Mouse (Mus musculus): ENCODE measurements at regions not wholly inside any gene's neighbourhood (a gene's known extent, or its start where the extent isn't known, plus 50 kb on each side); places are given as distances from the start of the nearest gene placed in this dataset.

GRCm38 (mm10) chr2:170244108-170244507 is 96.2 kb upstream of the Zfp217 start:
- Histone ChIP-seq H3K4me1 (ENCODE audit: insufficient read depth, low read depth, low read length) (peaks cover 16% of the 10 kb centered on the region), H3K4me3 (ENCODE audit: low read depth, low read length) (no peak overlapping the region), H3K9me3 (replicated peaks) (no peaks in the 10 kb centered on the region), H3K36me3 (replicated peaks) (no peaks in the 10 kb centered on the region), H3K27me3 (ENCODE audit: insufficient read depth, low read length) (peaks cover 30% of the 10 kb centered on the region)
- no peak for DNase-seq (ENCODE audit: low spot score)
- no peak for TF ChIP-seq POLR2AphosphoS5 (IDR thresholded peaks at IDR 0.05; ENCODE audit: insufficient replicate concordance, low read depth, low read length)
- no peak for TF ChIP-seq GATA1 (IDR thresholded peaks at IDR 0.05; ENCODE audit: borderline replicate concordance, low read length)
- TF ChIP-seq GATA2 (IDR thresholded peaks at IDR 0.05; ENCODE audit: borderline replicate concordance, low read depth, low read length), result no peak
- no peak for ATAC-seq (ENCODE audit: extremely low read depth, insufficient number of reproducible peaks, low FRiP score, poor library complexity, severe bottlenecking)

- H3K4me1 ChIP-seq (ENCODE audit: insufficient read depth, low read depth, low read length), result peaks cover 17% of the 10 kb centered on the region
- H3K27me3 ChIP-seq (ENCODE audit: insufficient read depth, low read length), result peaks cover 4% of the 10 kb centered on the region; the same call in 1 of the 2 replicates
- H3K36me3 ChIP-seq (replicated peaks), result no peaks in the 10 kb centered on the region
- ATAC-seq (ENCODE audit: extremely low read depth, insufficient number of reproducible peaks, low FRiP score, poor library complexity, severe bottlenecking) (peak; percentile 65), DNase-seq (ENCODE audit: low spot score) (no peak)
- H3K4me3 ChIP-seq (ENCODE audit: low read depth, low read length), result no peak overlapping the region
- no peaks in the 10 kb centered on the region for H3K9me3 ChIP-seq (replicated peaks)
- TF ChIP-seq CTCF (IDR thresholded peaks at IDR 0.05; ENCODE audit: low read depth, low read length) (peak; percentile 24; the same call in 1 of the 2 replicates), TAL1 (conservative IDR thresholded peaks at IDR 0.05; ENCODE audit: low read depth, low read length) (no peak), GATA1 (IDR thresholded peaks at IDR 0.05; ENCODE audit: borderline replicate concordance, low read length) (no peak)
Observed at GRCm38 (mm10) chr2:170237959-170238358, 90.1 kb upstream of the Zfp217 start.

- no peaks in the 10 kb centered on the region for H3K36me3 ChIP-seq (replicated peaks)
- TF ChIP-seq CTCF (IDR thresholded peaks at IDR 0.05; ENCODE audit: low read depth, low read length) (no peak), TAL1 (conservative IDR thresholded peaks at IDR 0.05; ENCODE audit: low read depth, low read length) (no peak), POLR2AphosphoS5 (IDR thresholded peaks at IDR 0.05; ENCODE audit: insufficient replicate concordance, low read depth, low read length) (no peak), GATA2 (IDR thresholded peaks at IDR 0.05; ENCODE audit: borderline replicate concordance, low read depth, low read length) (no peak)
- no peak for ATAC-seq (ENCODE audit: extremely low read depth, insufficient number of reproducible peaks, low FRiP score, poor library complexity, severe bottlenecking)
- no peak for DNase-seq (ENCODE audit: low spot score)
- H3K27me3 ChIP-seq (ENCODE audit: insufficient read depth, low read length), result no peaks in the 10 kb centered on the region
- peaks cover under 1% of the 10 kb centered on the region; the same call in 1 of the 2 replicates for H3K9me3 ChIP-seq (replicated peaks)
- peaks cover 30% of the 10 kb centered on the region for H3K4me1 ChIP-seq (ENCODE audit: insufficient read depth, low read depth, low read length)
- H3K4me3 ChIP-seq (ENCODE audit: low read depth, low read length), result no peak overlapping the region
Observed at GRCm38 (mm10) chr2:170233426-170233825, 85.5 kb upstream of the Zfp217 start.

- DNase-seq (ENCODE audit: low spot score) (no peak), ATAC-seq (ENCODE audit: extremely low read depth, insufficient number of reproducible peaks, low FRiP score, poor library complexity, severe bottlenecking) (peak; percentile 52; the same call in 1 of the 2 replicates)
- Histone ChIP-seq H3K36me3 (replicated peaks) (no peaks in the 10 kb centered on the region), H3K9me3 (replicated peaks) (peaks cover 4% of the 10 kb centered on the region; the same call in 1 of the 2 replicates), H3K4me3 (ENCODE audit: low read depth, low read length) (no peak overlapping the region; the same call in 1 of the 2 replicates), H3K27me3 (ENCODE audit: insufficient read depth, low read length) (no peaks in the 10 kb centered on the region), H3K4me1 (ENCODE audit: insufficient read depth, low read depth, low read length) (peaks cover 25% of the 10 kb centered on the region)
- TF ChIP-seq TAL1 (conservative IDR thresholded peaks at IDR 0.05; ENCODE audit: low read depth, low read length), result no peak
- TF ChIP-seq GATA1 (IDR thresholded peaks at IDR 0.05; ENCODE audit: borderline replicate concordance, low read length), result no peak
- TF ChIP-seq POLR2AphosphoS5 (IDR thresholded peaks at IDR 0.05; ENCODE audit: insufficient replicate concordance, low read depth, low read length), result no peak
- TF ChIP-seq GATA2 (IDR thresholded peaks at IDR 0.05; ENCODE audit: borderline replicate concordance, low read depth, low read length), result no peak
- TF ChIP-seq CTCF (IDR thresholded peaks at IDR 0.05; ENCODE audit: low read depth, low read length), result no peak
Observed at GRCm38 (mm10) chr2:170229461-170230080, 81.7 kb upstream of the Zfp217 start.

GRCm38 (mm10) chr2:170228318-170228994 is 80.6 kb upstream of the Zfp217 start:
- Histone ChIP-seq H3K27me3 (ENCODE audit: insufficient read depth, low read length) (no peaks in the 10 kb centered on the region), H3K4me3 (ENCODE audit: low read depth, low read length) (no peak overlapping the region), H3K9me3 (replicated peaks) (peaks cover 4% of the 10 kb centered on the region; the same call in 1 of the 2 replicates), H3K4me1 (ENCODE audit: insufficient read depth, low read depth, low read length) (peaks cover 32% of the 10 kb centered on the region), H3K36me3 (replicated peaks) (no peaks in the 10 kb centered on the region)
- no peak for ATAC-seq (ENCODE audit: extremely low read depth, insufficient number of reproducible peaks, low FRiP score, poor library complexity, severe bottlenecking)
- TF ChIP-seq GATA2 (IDR thresholded peaks at IDR 0.05; ENCODE audit: borderline replicate concordance, low read depth, low read length) (no peak), CTCF (IDR thresholded peaks at IDR 0.05; ENCODE audit: low read depth, low read length) (no peak), TAL1 (conservative IDR thresholded peaks at IDR 0.05; ENCODE audit: low read depth, low read length) (no peak), POLR2AphosphoS5 (IDR thresholded peaks at IDR 0.05; ENCODE audit: insufficient replicate concordance, low read depth, low read length) (no peak), GATA1 (IDR thresholded peaks at IDR 0.05; ENCODE audit: borderline replicate concordance, low read length) (no peak)
- DNase-seq (ENCODE audit: low spot score), result no peak

GRCm38 (mm10) chr2:170223872-170224271 is 76.0 kb upstream of the Zfp217 start:
- Histone ChIP-seq H3K27me3 (ENCODE audit: insufficient read depth, low read length) (no peaks in the 10 kb centered on the region), H3K4me1 (ENCODE audit: insufficient read depth, low read depth, low read length) (peaks cover 61% of the 10 kb centered on the region), H3K36me3 (replicated peaks) (no peaks in the 10 kb centered on the region), H3K9me3 (replicated peaks) (peaks cover 4% of the 10 kb centered on the region; the same call in 1 of the 2 replicates), H3K4me3 (ENCODE audit: low read depth, low read length) (no peak overlapping the region)
- TF ChIP-seq TAL1 (conservative IDR thresholded peaks at IDR 0.05; ENCODE audit: low read depth, low read length) (no peak), GATA2 (IDR thresholded peaks at IDR 0.05; ENCODE audit: borderline replicate concordance, low read depth, low read length) (no peak), GATA1 (IDR thresholded peaks at IDR 0.05; ENCODE audit: borderline replicate concordance, low read length) (no peak), POLR2AphosphoS5 (IDR thresholded peaks at IDR 0.05; ENCODE audit: insufficient replicate concordance, low read depth, low read length) (no peak)
- ATAC-seq (ENCODE audit: extremely low read depth, insufficient number of reproducible peaks, low FRiP score, poor library complexity, severe bottlenecking), result no peak
- DNase-seq (ENCODE audit: low spot score), result no peak
